Mouse (Mus musculus): Measurements from ENCODE around the gene Aebp2. TPM values are rescaled to one million over a fixed set of nuclear protein-coding genes. Genes with fewer than 3 reads are reported as not detected.

The Aebp2 gene
- polyA plus RNA-seq, 1 experiment from 2014 or later: 7.3 TPM

DNA sequence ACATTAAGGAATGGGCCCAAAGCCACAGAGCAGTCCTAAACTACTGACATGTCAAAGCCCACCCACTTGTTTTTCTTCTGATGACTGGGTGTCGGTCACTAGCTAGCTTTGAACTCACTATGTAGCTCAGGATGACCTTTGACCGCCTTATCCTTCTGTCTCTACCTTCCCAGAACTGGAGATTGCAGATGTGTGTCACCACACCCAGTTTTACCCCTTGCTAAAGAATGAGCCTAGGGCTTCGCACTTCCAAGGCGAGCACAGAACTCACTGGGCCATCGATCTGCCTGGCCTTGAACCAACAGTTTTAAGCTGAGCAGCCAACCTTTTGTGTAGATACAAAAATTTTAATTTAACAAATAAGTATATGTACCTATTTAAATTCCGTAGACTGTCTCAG, 13.8 kb upstream of the Aebp2 start:
- Histone ChIP-seq H3K4me2 (no peak overlapping the region), H3K9me3 (replicated peaks) (no peaks in the 10 kb centered on the region), H3K4me3 (no peak overlapping the region), H3K36me3 (no peaks in the 10 kb centered on the region), H3K9ac (no peak overlapping the region), H3K27me3 (no peaks in the 10 kb centered on the region), H3K27ac (no peak overlapping the region), H3K4me1 (replicated peaks) (0 out of 2 replicates have a peak, but pooled peaks cover 4% of the 10 kb centered on the region)
- WGBS: 89% methylated on average over 6 of the region's 6 CpGs
- ATAC-seq (replicated peaks; ENCODE audit: insufficient number of reproducible peaks, insufficient read depth, low FRiP score, low read depth): no peak

DNA sequence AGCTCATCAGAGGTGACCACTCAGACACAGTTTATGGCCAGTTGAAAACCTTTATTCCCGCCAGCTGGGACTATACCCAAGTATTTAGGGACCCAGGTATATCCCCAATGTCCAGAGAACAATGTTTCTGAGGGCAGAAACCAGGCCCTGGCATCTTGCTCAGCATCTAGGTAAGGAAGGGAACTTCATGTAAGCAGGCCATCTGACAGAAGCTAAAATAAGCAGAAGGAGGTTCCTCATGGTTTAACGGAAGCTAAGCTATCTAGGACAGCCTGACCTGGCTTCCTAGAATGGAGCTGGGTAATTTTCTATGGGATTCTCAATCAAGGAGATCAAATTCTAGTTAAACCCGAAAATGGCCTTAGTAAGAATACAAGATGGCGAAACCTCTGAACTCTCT, 12.9 kb upstream of the Aebp2 start:
- no peak for ATAC-seq (replicated peaks; ENCODE audit: insufficient number of reproducible peaks, insufficient read depth, low FRiP score, low read depth)
- Histone ChIP-seq H3K27ac (no peak overlapping the region), H3K4me2 (no peak overlapping the region), H3K27me3 (no peaks in the 10 kb centered on the region), H3K36me3 (no peaks in the 10 kb centered on the region), H3K4me1 (replicated peaks) (0 out of 2 replicates have a peak, but pooled peaks cover 4% of the 10 kb centered on the region), H3K9me3 (replicated peaks) (no peaks in the 10 kb centered on the region), H3K4me3 (no peak overlapping the region), H3K9ac (no peak overlapping the region)
- WGBS: 78% methylated on average over 4 of the region's 4 CpGs

DNA sequence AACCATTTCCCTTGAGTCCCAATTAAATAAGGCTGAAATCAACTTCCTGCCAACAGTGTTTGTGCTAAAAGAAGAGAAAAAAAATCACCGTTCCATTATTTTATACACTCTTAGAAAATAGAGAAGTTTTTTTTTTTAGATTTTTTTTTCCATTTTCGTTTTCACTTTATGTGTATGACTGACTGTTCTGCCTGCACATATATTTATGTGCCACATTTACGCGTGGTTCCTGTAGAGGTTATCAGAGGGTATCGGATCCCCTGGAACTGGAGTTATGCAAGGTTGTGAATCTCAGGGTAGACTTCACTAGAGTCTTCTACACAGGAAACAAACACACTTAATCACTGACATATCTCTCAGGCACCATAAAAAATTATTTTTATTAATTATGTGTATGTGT, 12.3 kb upstream of the Aebp2 start:
- no peaks in the 10 kb centered on the region for H3K27me3 ChIP-seq
- no peak overlapping the region for H3K9ac ChIP-seq
- no peak overlapping the region for H3K27ac ChIP-seq
- 87% methylated on average over 5 of the region's 5 CpGs for WGBS
- 0 out of 2 replicates have a peak, but pooled peaks cover 4% of the 10 kb centered on the region for H3K4me1 ChIP-seq (replicated peaks)
- H3K36me3 ChIP-seq: no peaks in the 10 kb centered on the region
- no peaks in the 10 kb centered on the region for H3K9me3 ChIP-seq (replicated peaks)
- H3K4me2 ChIP-seq: no peak overlapping the region
- no peak for ATAC-seq (replicated peaks; ENCODE audit: insufficient number of reproducible peaks, insufficient read depth, low FRiP score, low read depth)
- H3K4me3 ChIP-seq: no peak overlapping the region

DNA sequence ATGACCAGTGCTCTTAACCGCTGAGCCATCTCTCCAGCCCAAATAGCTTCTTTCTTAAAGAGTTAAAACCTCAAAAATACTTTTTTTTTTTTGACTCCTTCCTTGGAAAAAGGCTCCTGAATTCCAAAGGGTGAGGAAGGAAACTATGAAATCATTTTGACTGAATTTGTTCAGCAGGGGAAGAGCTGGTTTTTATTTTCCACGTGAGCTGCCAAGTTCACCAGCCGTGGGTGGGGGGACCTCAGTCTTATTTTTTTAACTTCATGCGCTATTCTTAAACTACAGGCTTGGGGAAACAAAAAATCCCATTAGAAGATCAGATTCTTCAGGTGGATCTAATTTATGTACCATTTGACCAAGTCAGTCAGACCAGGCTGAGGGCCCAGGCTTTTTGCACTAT, 11.2 kb upstream of the Aebp2 start:
- H3K4me3 ChIP-seq: no peak overlapping the region
- H3K27me3 ChIP-seq: no peaks in the 10 kb centered on the region
- no peak overlapping the region for H3K4me2 ChIP-seq
- H3K9ac ChIP-seq: no peak overlapping the region
- 0 out of 2 replicates have a peak, but pooled peaks cover 4% of the 10 kb centered on the region for H3K4me1 ChIP-seq (replicated peaks)
- H3K27ac ChIP-seq: peak overlapping the region; percentile 25
- H3K9me3 ChIP-seq (replicated peaks): no peaks in the 10 kb centered on the region
- ATAC-seq (replicated peaks; ENCODE audit: insufficient number of reproducible peaks, insufficient read depth, low FRiP score, low read depth): no peak
- no peaks in the 10 kb centered on the region for H3K36me3 ChIP-seq
- 56% methylated on average over 4 of the region's 4 CpGs for WGBS

DNA sequence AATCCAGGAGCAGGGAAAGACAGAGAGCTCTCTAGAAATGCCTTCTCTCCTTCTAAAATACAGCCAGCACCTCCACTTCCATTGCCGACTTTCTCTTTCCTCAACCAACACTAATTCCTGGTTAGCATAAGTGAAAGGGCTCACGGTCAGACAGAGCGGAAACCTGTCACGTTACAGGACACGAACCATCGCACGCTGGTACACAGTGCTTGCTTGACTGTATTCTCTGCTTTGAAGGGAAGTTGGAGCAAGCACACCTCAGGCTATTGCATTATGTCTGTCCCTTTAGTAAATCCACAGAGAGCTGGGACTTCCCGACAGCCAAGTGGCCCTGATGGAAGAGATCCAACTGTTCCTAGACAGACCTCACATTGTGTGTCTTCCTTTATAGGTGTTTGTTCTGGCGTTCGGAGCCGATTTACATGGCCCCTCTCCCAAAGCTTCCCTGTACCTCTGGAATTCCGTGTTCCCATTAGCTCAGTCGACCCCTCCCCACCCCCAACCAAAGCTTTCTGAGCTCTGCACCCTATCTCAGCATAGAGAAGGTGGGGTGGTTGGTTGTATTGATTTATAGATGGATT, 10.5 kb upstream of the Aebp2 start:
- H3K9me3 ChIP-seq (replicated peaks): no peaks in the 10 kb centered on the region
- H3K27ac ChIP-seq: peak overlapping the region; percentile 25
- WGBS: 69% methylated on average over 13 of the region's 13 CpGs
- no peak overlapping the region for H3K4me2 ChIP-seq
- no peaks in the 10 kb centered on the region for H3K36me3 ChIP-seq
- no peak overlapping the region for H3K4me3 ChIP-seq
- H3K27me3 ChIP-seq: no peaks in the 10 kb centered on the region
- H3K4me1 ChIP-seq (replicated peaks): 0 out of 2 replicates have a peak, but pooled peaks cover 4% of the 10 kb centered on the region
- no peak for ATAC-seq (replicated peaks; ENCODE audit: insufficient number of reproducible peaks, insufficient read depth, low FRiP score, low read depth)
- H3K9ac ChIP-seq: no peak overlapping the region

DNA sequence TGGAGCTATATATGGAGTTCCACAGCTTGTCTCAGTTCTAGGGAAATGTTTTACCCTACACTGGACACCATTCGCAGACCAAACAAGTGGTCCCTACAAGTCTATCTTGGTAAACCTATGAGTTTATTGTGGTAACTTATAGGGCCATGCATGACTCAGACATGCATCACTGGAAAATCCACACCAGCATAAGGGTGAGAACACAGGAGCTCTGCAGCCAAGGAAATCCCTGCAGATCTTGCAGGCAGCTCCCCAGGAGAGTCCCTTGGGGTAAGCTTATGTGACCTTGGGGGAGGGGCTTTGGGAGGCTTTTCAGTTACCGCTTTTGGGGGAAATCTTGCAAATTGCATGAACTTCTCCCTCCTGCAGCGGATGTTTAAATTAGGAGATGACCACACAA, 8.6 kb upstream of the Aebp2 start:
- no peak overlapping the region for H3K27ac ChIP-seq

DNA sequence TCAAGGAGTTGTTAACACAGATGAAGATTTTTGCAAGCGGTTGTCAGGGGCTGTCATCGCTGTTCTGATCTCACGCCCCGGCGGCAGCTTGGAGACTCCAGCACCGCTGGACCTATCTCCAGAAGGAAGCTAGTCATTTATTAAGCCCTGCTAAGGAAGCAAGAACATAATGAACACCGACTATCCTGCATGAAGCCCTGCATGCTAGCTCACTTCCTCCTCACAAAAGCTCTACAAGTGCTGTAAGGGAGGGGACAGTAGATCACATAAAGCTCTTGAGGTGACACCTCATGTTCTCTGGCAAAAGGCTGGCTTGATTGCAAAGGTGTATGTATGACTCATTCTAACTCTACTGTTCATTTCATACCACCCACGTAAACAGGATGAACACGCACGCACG, 7.8 kb upstream of the Aebp2 start:
- Histone ChIP-seq H3K4me1 (replicated peaks) (0 out of 2 replicates have a peak, but pooled peaks cover 4% of the 10 kb centered on the region), H3K27ac (no peak overlapping the region), H3K4me2 (no peak overlapping the region), H3K4me3 (no peak overlapping the region), H3K36me3 (no peaks in the 10 kb centered on the region), H3K27me3 (no peaks in the 10 kb centered on the region), H3K9me3 (replicated peaks) (no peaks in the 10 kb centered on the region), H3K9ac (no peak overlapping the region)
- WGBS: 57% methylated on average over 11 of the region's 11 CpGs
- no peak for ATAC-seq (replicated peaks; ENCODE audit: insufficient number of reproducible peaks, insufficient read depth, low FRiP score, low read depth)

More for the DNA sequence above, 8.6 kb upstream of the Aebp2 start:
- Histone ChIP-seq H3K36me3 (no peaks in the 10 kb centered on the region), H3K9me3 (replicated peaks) (no peaks in the 10 kb centered on the region), H3K4me2 (no peak overlapping the region), H3K9ac (no peak overlapping the region), H3K27me3 (no peaks in the 10 kb centered on the region), H3K4me3 (no peak overlapping the region), H3K4me1 (replicated peaks) (0 out of 2 replicates have a peak, but pooled peaks cover 4% of the 10 kb centered on the region)
- no peak for ATAC-seq (replicated peaks; ENCODE audit: insufficient number of reproducible peaks, insufficient read depth, low FRiP score, low read depth)
- 75% methylated on average over 3 of the region's 3 CpGs for WGBS

DNA sequence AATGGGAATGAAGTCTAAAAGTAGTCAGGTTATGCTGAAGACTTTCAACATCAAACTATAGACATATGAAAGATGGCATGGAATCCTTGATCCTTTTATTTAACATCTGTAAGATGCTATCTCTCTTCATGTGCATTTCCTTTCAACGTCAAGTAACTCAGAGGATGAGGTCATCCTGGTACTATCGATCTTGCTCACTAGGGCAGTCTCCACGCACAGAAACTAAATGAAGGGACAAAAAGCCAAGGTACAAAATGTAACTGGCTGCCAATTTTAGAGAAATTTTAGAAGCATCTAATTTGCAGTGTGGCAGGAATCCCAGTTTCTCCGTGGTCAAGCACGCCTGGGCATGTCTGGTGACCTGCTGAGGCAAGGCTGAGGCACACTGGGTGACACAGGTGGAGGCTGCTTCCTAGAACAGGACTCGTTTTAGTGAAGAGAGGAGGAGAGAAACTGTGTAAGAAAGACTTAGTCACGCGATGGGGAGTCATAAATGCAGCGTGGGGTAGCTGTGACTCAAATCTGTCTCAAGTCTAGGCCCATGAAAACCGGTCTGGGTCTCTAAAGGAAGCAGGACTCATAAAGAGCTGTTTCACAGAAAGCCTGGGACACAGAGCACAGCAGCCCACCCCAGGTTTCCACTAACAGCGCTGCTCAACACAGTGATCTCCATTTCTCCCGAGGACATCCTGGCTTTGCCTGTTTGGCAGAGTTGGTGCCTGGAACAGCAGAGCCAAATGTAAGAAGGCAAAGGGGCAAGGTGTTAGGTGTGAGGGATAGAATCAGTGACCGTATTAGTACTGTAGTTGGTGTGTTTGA, 1.7 kb upstream of the Aebp2 start:
- 57% methylated on average over 13 of the region's 13 CpGs for WGBS
- ATAC-seq (replicated peaks; ENCODE audit: insufficient number of reproducible peaks, insufficient read depth, low FRiP score, low read depth): no peak
- peak overlapping the region; percentile 35; the same call in 1 of the 2 replicates for H3K27ac ChIP-seq

DNA sequence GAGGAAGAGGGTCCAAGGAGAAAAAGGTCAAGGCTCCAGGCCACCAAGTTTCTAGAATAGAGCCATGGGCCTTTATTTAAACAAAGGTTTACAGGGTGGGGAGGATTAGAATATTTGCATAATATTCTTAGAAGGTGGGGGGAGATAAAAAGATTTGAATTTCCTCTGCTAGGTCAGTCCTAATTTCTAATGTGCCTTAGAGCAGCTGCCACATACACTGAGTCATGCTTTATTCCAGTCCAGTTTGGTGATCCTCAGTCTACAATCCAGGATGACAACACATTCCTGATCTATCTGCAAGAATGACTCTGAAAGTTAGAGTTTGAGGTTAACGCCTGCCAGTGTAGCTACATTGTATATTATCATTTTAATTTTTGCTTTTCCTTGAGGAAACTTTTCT, 841 bp upstream of the Aebp2 start:
- WGBS: 85% methylated on average over 1 of the region's 1 CpGs
- Histone ChIP-seq H3K4me3 (no peak overlapping the region), H3K27me3 (no peaks in the 10 kb centered on the region), H3K4me2 (no peak overlapping the region), H3K36me3 (no peaks in the 10 kb centered on the region), H3K4me1 (replicated peaks) (peaks cover 16% of the 10 kb centered on the region), H3K9ac (no peak overlapping the region), H3K27ac (no peak overlapping the region; the same call in 1 of the 2 replicates), H3K9me3 (replicated peaks) (no peaks in the 10 kb centered on the region)
- no peak for ATAC-seq (replicated peaks; ENCODE audit: insufficient number of reproducible peaks, insufficient read depth, low FRiP score, low read depth)

More for the DNA sequence above, 1.7 kb upstream of the Aebp2 start:
- H3K9me3 ChIP-seq (replicated peaks): no peaks in the 10 kb centered on the region
- H3K4me1 ChIP-seq (replicated peaks): peaks cover 8% of the 10 kb centered on the region
- H3K4me2 ChIP-seq: no peak overlapping the region
- no peak overlapping the region for H3K4me3 ChIP-seq
- no peaks in the 10 kb centered on the region for H3K36me3 ChIP-seq
- H3K9ac ChIP-seq: no peak overlapping the region
- no peaks in the 10 kb centered on the region for H3K27me3 ChIP-seq

DNA sequence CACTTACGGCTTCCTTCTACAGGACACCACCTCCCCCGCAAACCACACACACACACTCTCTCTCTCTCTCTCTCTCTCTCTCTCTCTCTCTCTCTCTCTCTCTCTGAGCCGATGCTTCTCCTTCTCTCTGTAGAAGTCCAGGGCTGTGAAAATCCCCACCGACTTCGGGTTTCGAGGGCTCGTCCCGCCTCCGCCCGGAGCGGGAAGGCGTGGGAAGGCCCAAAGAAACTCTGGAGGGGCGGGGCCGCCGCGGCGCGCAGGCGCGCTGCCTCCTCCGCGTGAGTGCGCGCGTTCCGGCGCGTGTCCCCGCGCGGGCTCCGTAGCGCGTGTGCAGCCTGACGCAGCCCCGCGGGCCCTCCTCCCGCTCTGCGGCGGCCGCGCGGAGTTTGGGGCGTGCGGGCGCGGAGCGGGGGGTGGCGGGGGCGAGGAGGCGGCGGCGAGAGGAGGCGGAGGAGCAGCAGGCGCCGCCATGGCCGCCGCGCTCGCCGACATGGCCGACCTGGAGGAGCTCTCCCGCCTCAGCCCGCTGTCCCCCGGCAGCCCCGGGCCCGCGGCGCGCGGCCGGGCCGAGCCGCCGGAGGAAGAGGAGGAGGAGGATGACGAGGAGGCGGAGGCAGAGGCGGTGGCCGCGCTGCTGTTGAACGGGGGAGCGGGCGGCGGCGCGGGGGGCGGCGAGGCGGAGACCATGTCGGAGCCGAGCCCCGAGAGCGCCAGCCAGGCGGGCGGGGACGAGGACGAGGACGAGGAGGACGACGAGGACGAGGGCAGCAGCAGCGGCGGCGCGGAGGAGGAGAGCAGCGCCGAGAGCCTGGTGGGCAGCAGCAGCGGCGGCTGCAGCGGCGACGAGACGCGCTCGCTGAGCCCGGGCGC, 998 bp downstream of the Aebp2 start:
- Histone ChIP-seq H3K4me2 (peak overlapping the region; percentile 73), H3K4me3 (peak overlapping the region; percentile 99), H3K9ac (peak overlapping the region; percentile 99), H3K36me3 (no peaks in the 10 kb centered on the region), H3K4me1 (replicated peaks) (peaks cover 27% of the 10 kb centered on the region), H3K27me3 (no peaks in the 10 kb centered on the region), H3K27ac (peak overlapping the region; percentile 97), H3K9me3 (replicated peaks) (no peaks in the 10 kb centered on the region)
- peak; percentile 94 for ATAC-seq (replicated peaks; ENCODE audit: insufficient number of reproducible peaks, insufficient read depth, low FRiP score, low read depth)
- WGBS: 0% methylated on average over 83 of the region's 117 CpGs
